Mouse (Mus musculus) heart, embryonic 13.5 days (tissue): ENCODE results near the gene Pxt1. TPM values are rescaled to one million over a fixed set of nuclear protein-coding genes. Genes with fewer than 3 reads are reported as not detected.

Source experiments
- ATAC-seq: fragments of 200-750 bp; cut with Nextera tagmentation; 2 replicates; pipeline ENCODE4 v1.8.0; 2017; ENCODE audit warnings: moderate TSS enrichment; ENCODE audit not compliant: insufficient number of reproducible peaks, low FRiP score, low TSS enrichment; ENCODE audit errors: extremely low read depth
- H3K27ac ChIP-seq: fragments of 300-500 bp; sonication (generic); replicated peaks from 2 replicates; pipeline ENCODE4 v1.5.1; 2015; ENCODE audit warnings: moderate library complexity, mild to moderate bottlenecking, inconsistent platforms
- H3K27me3 ChIP-seq: fragments of 300-500 bp; sonication (generic); replicated peaks from 2 replicates; pipeline ENCODE4 v1.6.1; 2015; ENCODE audit warnings: mild to moderate bottlenecking, inconsistent platforms
- H3K36me3 ChIP-seq: fragments of 300-500 bp; sonication (generic); 2 replicates; pipeline ENCODE4 v1.6.1; 2015; ENCODE audit warnings: mild to moderate bottlenecking, inconsistent platforms
- H3K4me1 ChIP-seq: fragments of 300-500 bp; sonication (generic); 2 replicates; pipeline ENCODE4 v1.6.1; 2015; ENCODE audit warnings: inconsistent platforms
- H3K4me2 ChIP-seq: fragments of 300-500 bp; sonication (generic); 2 replicates; pipeline ENCODE4 v1.6.1; 2015; ENCODE audit warnings: inconsistent platforms, mild to moderate bottlenecking, moderate library complexity
- H3K4me3 ChIP-seq: fragments of 300-500 bp; sonication (generic); 2 replicates; pipeline ENCODE4 v1.5.1; 2015; ENCODE audit warnings: moderate library complexity, mild to moderate bottlenecking, inconsistent platforms
- H3K9ac ChIP-seq: fragments of 300-500 bp; sonication (generic); 2 replicates; pipeline ENCODE4 v1.6.1; 2015; ENCODE audit warnings: inconsistent platforms, mild to moderate bottlenecking, moderate library complexity
- H3K9me3 ChIP-seq: fragments of 300-500 bp; sonication (generic); 2 replicates; pipeline ENCODE4 v1.6.1; 2016; ENCODE audit warnings: inconsistent platforms
- WGBS: fragments of 180-500 bp; shearing (Covaris S2); methylation state at CpG from one replicate; pipeline ENCODE4 v1.1.7; 2015; ENCODE audit warnings: mixed read lengths; 5-methylcytosine and 5-hydroxymethylcytosine counted together
- polyA plus RNA-seq: library from polyadenylated mRNA; unstranded; fragments of >200 nt; fragmentation: Nextera tagmentation; extraction: Ambion mirVana; gene quantifications from 2 replicates; pipeline ENCODE4 v1.2.1, GENCODE M21; 2015

The Pxt1 gene
- polyA plus RNA-seq, 1 experiment from 2014 or later = 0.19 TPM

DNA sequence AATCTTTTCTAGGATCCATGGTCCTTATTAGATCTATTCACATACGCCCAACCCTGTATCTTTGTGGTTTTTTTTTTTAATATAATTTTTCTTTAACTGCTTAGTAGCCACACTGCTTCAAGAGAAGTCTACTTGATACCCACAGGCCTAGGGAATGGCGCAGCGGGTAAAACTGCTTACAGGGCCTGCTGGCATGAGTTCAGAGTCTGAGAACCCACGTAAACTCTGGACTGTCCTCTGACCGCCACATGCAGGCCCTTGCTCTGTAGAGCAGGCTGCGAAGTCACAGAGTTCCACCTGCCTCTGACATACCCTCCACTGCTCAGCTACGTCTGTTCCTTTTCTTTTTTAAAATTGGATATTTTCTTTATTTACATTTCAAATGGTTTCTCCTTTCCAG, 841 bp upstream of the Pxt1 start:
- no peak overlapping the region for H3K4me3 ChIP-seq
- no peak overlapping the region for H3K27ac ChIP-seq
- H3K9me3 ChIP-seq = peaks cover 3% of the 10 kb centered on the region
- H3K36me3 ChIP-seq = no peaks in the 10 kb centered on the region
- WGBS = 86% methylated on average over 7 of the region's 7 CpGs
- H3K4me1 ChIP-seq = no peaks in the 10 kb centered on the region
- H3K9ac ChIP-seq = no peak overlapping the region
- no peak for ATAC-seq
- H3K27me3 ChIP-seq = no peaks in the 10 kb centered on the region
- H3K4me2 ChIP-seq = no peak overlapping the region

DNA sequence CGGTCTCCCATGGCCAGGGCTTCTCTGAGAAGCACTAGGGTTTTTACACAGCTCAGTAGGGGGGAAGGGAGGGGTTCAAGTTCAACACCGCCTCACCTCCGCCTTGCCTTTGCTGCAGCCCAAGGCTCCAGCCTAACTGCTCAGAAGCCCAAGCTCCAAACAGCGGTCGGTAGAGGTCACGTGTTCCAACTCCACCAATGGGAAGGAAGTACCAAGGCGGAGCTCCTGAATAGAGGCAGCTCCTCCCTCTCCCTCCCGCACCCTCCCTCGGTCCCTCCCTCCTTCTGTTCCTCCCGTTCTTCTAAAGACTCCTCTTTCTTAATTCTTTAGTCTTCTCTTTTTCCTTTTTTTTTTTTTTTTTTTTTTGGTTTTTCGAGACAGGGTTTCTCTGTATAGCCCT, 1.5 kb downstream of the Pxt1 start:
- H3K4me3 ChIP-seq = no peak overlapping the region
- no peaks in the 10 kb centered on the region for H3K4me1 ChIP-seq
- H3K27ac ChIP-seq = no peak overlapping the region
- H3K9ac ChIP-seq = no peak overlapping the region
- H3K27me3 ChIP-seq = no peaks in the 10 kb centered on the region
- peak; percentile 37; the same call in 1 of the 2 replicates for ATAC-seq
- 76% methylated on average over 10 of the region's 11 CpGs for WGBS
- H3K9me3 ChIP-seq = no peaks in the 10 kb centered on the region
- H3K4me2 ChIP-seq = no peak overlapping the region; the same call in 1 of the 2 replicates
- H3K36me3 ChIP-seq = no peaks in the 10 kb centered on the region

DNA sequence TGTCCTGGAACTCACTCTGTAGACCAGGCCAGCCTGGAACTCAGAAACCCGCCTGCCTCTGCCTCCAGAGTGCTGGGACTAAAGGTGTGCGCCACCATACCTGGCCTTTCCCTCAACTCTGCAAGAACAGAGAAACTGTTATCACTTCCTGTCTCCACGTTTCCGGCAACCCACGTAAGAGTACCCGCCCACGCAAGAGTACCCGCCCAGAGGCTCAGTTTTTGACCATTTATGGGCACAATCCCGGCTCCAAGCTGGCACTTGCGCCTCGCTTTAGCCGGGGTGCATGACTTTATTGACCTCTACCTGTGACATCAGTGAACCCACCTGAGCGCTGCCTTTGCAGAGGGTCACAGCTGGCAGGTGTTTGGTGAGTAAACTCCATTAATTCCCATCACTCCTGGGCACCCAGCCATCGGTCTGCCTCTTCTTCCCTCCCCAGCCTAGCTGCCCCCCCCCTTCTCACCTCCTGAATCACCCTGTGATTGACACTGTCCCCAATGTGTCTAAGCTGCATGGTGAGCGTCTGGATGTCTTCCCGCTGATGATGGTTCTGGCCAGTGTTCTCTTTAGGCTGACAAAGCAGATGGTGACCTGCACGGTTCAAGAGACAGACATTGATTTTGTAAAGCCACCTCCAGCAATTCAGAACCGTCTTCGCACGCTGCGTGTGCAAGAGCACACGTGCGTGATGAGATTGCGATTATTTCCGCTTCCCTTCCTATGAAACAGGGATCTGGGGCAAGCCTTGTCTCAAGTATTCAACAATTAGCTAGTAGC, 2.7 kb downstream of the Pxt1 start:
- Histone ChIP-seq H3K4me3 (no peak overlapping the region), H3K4me1 (no peaks in the 10 kb centered on the region), H3K9me3 (no peaks in the 10 kb centered on the region), H3K27me3 (no peaks in the 10 kb centered on the region), H3K9ac (no peak overlapping the region), H3K4me2 (no peak overlapping the region), H3K36me3 (no peaks in the 10 kb centered on the region), H3K27ac (no peak overlapping the region)
- WGBS = 90% methylated on average over 25 of the region's 25 CpGs
- ATAC-seq = no peak

DNA sequence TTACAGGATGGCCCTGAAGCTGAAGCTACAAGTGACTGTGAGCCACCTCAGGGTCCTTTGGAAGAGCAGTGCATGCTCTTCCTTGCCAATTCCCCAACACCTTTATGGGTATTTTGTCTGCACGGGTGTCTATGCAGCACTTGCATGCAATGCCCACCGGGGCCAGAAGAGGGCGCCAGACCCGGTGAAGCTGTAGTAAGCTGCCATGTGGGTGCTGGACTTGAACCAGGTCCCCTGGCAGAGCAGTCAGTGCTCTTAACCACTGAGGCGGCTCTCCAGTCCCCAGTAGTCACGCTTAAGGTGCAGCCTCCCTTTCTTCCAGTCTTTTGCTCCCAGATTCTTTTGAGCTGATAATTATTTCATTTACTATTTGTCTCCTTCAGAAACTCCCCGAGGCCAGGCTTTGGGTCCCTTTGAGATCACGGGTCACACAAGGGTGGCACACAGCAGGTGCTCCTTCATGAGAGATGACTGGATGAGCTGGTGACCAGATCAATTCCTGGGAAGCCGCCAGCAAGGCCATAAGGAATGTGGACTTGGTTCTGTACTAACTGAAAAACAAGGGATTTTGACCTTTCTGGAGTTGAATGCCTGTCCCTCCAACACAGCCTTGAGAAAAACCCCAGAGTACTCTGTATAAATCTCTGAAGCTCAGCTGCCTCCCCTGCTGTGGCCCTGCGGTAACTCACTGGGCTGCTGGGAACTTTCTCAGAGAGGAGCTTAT, 6.9 kb downstream of the Pxt1 start:
- Histone ChIP-seq H3K36me3 (no peaks in the 10 kb centered on the region), H3K27ac (no peak overlapping the region), H3K4me2 (no peak overlapping the region), H3K27me3 (no peaks in the 10 kb centered on the region), H3K4me1 (peaks cover 2% of the 10 kb centered on the region; the same call in 1 of the 2 replicates), H3K9ac (no peak overlapping the region), H3K4me3 (no peak overlapping the region), H3K9me3 (no peaks in the 10 kb centered on the region)
- ATAC-seq = no peak
- 80% methylated on average over 10 of the region's 10 CpGs for WGBS

DNA sequence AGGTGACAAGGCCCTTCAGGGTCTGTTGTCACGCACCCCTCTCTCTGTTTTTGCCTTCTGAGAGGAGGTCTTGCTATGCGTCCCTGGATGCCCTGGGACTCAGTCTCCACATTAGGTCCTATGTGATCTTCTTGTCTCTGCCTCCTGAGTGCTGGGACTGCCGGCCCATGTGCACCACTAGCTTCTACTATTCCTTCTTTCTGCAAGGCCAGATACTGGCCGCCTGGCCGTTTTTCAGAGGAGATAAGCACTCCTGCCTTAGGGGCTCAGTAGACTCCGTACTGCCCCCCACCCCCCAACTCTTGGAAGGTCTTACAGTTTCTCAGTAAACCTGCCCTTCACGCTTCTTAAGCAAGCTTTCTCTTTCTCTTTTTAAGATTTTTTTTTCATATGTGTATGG, 7.5 kb downstream of the Pxt1 start:
- no peaks in the 10 kb centered on the region for H3K9me3 ChIP-seq
- no peaks in the 10 kb centered on the region for H3K36me3 ChIP-seq
- H3K27ac ChIP-seq = no peak overlapping the region
- H3K4me2 ChIP-seq = no peak overlapping the region
- ATAC-seq = no peak
- 67% methylated on average over 7 of the region's 7 CpGs for WGBS
- no peak overlapping the region for H3K9ac ChIP-seq
- peaks cover 9% of the 10 kb centered on the region for H3K4me1 ChIP-seq
- no peaks in the 10 kb centered on the region for H3K27me3 ChIP-seq
- H3K4me3 ChIP-seq = no peak overlapping the region

DNA sequence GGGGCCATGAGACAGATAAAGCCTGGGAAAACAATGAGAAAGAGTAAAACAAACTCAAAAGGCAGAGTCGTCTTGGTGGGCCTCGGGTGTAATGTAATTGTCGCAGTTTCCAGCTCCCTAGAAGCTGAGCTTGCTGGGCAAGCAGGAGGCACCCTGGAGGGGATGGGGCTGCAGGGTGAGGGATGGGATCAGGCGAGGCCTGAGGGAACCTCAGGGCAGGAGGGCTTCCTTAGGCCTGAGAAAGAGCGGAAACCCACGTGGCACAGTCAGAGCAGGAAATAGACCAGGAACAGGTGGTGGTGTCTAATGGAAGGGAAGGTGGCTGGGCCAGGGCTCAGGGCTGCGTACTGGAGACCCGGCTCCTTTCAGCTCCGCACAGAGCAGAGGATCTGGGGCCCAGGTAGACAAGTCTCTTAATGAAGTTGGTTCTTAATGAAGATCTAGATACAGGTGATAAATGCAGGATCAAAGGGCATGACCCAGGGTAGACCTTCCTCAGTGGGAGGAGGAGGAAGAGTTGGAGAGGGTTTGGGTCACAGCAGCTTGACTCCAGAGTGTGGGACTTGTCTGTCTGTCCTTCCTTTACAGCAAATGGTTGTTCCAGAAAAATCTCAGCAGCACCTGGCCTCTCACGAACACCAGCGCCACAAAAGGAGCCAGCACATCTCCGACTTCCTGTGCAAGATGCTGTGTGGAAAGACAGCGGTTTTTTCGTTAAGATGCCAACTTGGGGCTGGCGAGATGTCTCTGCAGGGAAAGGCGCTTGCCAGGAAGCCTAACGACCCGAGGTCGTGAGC, 9.3 kb downstream of the Pxt1 start:
- Histone ChIP-seq H3K9me3 (no peaks in the 10 kb centered on the region), H3K36me3 (no peaks in the 10 kb centered on the region), H3K4me2 (no peak overlapping the region), H3K27me3 (no peaks in the 10 kb centered on the region), H3K27ac (no peak overlapping the region), H3K4me3 (no peak overlapping the region), H3K4me1 (peaks cover 24% of the 10 kb centered on the region), H3K9ac (no peak overlapping the region)
- 66% methylated on average over 19 of the region's 19 CpGs for WGBS
- ATAC-seq = no peak

DNA sequence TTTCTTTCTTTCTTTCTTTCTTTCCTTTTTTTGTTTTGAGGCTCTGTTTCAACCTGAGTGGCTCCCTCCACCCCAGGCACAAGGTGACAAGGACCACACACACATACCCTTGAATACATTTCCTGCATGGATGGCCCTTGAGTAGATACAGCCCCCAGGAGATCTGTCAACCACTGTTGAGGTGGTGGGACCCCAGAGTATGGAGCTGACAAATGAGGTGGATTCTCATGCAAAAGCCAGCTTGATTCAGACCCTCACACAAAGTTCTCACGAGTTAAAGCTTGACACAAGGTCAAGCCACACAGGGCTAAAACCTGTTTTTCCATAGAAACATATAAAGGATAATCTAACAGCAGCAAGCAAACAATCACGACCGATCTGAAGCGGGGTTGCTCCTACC, 11.4 kb downstream of the Pxt1 start:
- Histone ChIP-seq H3K9me3 (no peaks in the 10 kb centered on the region), H3K36me3 (no peaks in the 10 kb centered on the region), H3K9ac (no peak overlapping the region), H3K4me3 (no peak overlapping the region), H3K4me2 (no peak overlapping the region), H3K27ac (no peak overlapping the region), H3K27me3 (no peaks in the 10 kb centered on the region), H3K4me1 (peaks cover 24% of the 10 kb centered on the region)
- 86% methylated on average over 4 of the region's 4 CpGs for WGBS
- no peak for ATAC-seq

DNA sequence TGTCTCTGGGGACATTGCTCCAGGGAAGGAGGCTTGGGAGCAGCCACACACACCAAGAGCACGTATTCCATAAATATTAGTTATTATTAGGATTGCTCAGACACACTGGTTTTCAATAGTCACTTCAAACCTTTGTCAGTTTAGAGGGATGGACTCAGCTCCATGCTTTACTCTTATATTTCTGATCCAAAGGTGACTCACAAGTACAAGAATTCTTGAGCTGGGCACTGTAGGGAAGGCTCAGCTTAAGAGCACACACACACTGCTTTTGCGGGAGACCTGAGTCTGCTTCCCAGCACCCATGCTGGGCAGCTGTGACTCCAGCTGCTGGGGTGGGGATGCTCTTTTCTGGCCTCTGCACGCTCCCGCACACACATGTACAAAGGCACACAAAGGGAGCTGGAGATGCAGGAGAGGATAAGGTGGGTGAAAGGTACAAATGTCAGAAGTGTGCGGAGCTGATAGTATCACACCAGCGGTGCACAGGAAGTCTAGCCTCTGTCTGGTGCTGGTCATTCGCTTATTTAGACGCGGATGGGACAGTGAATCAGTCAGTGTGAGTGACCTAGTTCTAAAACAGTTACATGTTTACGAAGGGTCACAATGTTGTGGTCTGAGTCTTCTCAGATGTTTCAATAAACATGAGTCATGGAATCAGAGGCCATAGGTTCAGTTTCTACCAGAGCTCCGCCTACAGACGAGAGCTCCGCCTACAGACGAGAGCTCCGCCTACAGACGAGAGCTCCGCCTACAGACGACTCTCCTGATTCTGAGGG, 12.0 kb downstream of the Pxt1 start:
- ATAC-seq = no peak
- 87% methylated on average over 18 of the region's 18 CpGs for WGBS

DNA sequence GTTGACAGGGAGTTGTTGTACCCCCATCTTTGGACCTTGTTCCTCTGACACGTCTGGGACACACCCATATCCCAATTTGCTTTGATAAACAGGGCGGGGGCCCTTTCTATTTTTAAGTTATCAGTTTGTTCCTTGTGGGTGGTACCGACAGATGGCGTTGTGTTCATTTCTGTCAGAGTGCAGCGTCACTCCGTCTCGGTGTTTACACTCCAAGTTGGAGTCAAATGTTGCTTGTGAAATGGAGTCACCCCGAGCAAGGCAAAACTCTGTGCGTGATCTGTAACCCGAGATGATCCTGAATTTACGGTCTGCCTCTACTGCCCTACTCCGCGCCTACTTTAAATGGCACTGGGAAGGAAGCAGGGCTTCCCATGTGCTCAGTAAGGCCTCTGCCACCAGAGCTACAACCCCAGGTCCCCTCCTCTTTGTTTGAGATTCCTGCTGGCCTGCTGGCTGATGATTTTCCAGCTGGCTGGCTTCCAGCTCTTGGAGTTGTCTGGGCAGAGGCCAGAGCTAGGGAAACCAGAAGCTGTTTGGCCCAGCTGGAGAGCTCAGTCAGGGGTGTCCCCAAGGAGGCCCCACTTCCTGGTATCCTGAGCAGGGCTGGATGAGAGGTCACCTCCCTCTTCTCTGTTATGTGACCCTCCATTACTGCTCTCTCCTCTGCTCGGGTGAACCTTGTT, 13.1 kb downstream of the Pxt1 start:
- H3K4me3 ChIP-seq = peak overlapping the region; percentile 28
- no peaks in the 10 kb centered on the region for H3K27me3 ChIP-seq
- peak overlapping the region; percentile 55 for H3K9ac ChIP-seq
- 9% methylated on average over 14 of the region's 14 CpGs for WGBS
- H3K4me2 ChIP-seq = peak overlapping the region; percentile 58
- ATAC-seq = peak; percentile 61
- H3K36me3 ChIP-seq = no peaks in the 10 kb centered on the region
- no peaks in the 10 kb centered on the region for H3K9me3 ChIP-seq
- peaks cover 31% of the 10 kb centered on the region for H3K4me1 ChIP-seq
- H3K27ac ChIP-seq = peak overlapping the region; percentile 92

More for the DNA sequence above, 12.0 kb downstream of the Pxt1 start:
- no peaks in the 10 kb centered on the region for H3K27me3 ChIP-seq
- H3K36me3 ChIP-seq = no peaks in the 10 kb centered on the region
- H3K27ac ChIP-seq = peak overlapping the region; percentile 92
- no peak overlapping the region for H3K9ac ChIP-seq
- no peak overlapping the region for H3K4me3 ChIP-seq
- no peaks in the 10 kb centered on the region for H3K9me3 ChIP-seq
- H3K4me1 ChIP-seq = peaks cover 28% of the 10 kb centered on the region
- H3K4me2 ChIP-seq = no peak overlapping the region

DNA sequence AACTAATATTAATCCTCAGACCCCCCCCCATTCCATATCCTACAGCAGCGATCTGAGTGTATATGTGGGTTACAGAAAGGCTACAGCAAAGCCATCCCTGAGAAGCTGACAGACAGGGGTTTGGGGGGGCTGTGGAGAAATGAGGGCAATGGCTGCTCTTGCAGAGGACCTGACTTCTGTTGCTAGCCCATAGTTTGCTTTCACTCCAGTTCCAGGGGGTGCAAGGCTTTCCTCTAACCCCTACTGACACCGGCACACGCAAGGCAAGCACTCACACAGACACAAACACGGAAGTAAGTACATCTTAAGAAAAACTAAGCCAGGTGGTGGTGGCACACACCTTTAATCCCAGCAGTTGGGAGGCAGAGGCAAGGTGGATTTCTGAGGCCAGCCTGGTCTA, 14.3 kb downstream of the Pxt1 start:
- Histone ChIP-seq H3K4me3 (no peak overlapping the region), H3K27ac (no peak overlapping the region), H3K9me3 (no peaks in the 10 kb centered on the region), H3K9ac (no peak overlapping the region), H3K27me3 (no peaks in the 10 kb centered on the region), H3K4me2 (no peak overlapping the region), H3K36me3 (no peaks in the 10 kb centered on the region), H3K4me1 (peaks cover 31% of the 10 kb centered on the region)
- ATAC-seq = no peak
- WGBS = 87% methylated on average over 4 of the region's 4 CpGs
